Mouse (Mus musculus) kidney, postnatal 0 days (tissue): ENCODE measurements around the gene Neurl2. TPM values are rescaled to one million over a fixed set of nuclear protein-coding genes. Genes with fewer than 3 reads are reported as not detected.
"Not testable (repeated sequence)": the region's sequence is repeated elsewhere in the genome, so short reads cannot be mapped to it uniquely, and the experiment has no call there.

Experiments
- ATAC-seq: fragments of 200-750 bp; cut with Nextera tagmentation; replicated peaks from 2 replicates; pipeline ENCODE4 v1.8.0; 2017; ENCODE audit warnings: low read depth, moderate number of reproducible peaks, moderate TSS enrichment, moderate library complexity; ENCODE audit not compliant: low FRiP score
- DNase-seq: peaks from one replicate; pipeline ENCODE4 v3.0.0-alpha.2; 2016; ENCODE audit warnings: low spot score
- H3K27ac ChIP-seq: fragments of 300-500 bp; sonication (generic); 2 replicates; pipeline ENCODE4 v1.5.1; 2014; ENCODE audit warnings: mild to moderate bottlenecking
- H3K27me3 ChIP-seq: fragments of 300-500 bp; sonication (generic); 2 replicates; pipeline ENCODE4 v1.6.1; 2014; ENCODE audit warnings: low read length, mixed read lengths; ENCODE audit not compliant: insufficient read depth
- H3K36me3 ChIP-seq: fragments of 300-500 bp; sonication (generic); 2 replicates; pipeline ENCODE4 v1.6.1; 2014; ENCODE audit warnings: low read length, mixed read lengths; ENCODE audit not compliant: insufficient read depth
- H3K4me1 ChIP-seq: fragments of 300-500 bp; sonication (generic); replicated peaks from 2 replicates; pipeline ENCODE4 v1.6.1; 2014; ENCODE audit warnings: antibody characterized with exemption, low read length, mixed read lengths; ENCODE audit not compliant: insufficient read depth
- H3K4me2 ChIP-seq: fragments of 300-500 bp; sonication (generic); 2 replicates; pipeline ENCODE4 v1.6.1; 2014; ENCODE audit warnings: mild to moderate bottlenecking, low read length, moderate library complexity, mixed read lengths
- H3K4me3 ChIP-seq: fragments of 300-500 bp; sonication (generic); replicated peaks from 2 replicates; pipeline ENCODE4 v1.5.1; 2014; ENCODE audit warnings: low read depth, low read length
- H3K9ac ChIP-seq: fragments of 300-500 bp; sonication (generic); 2 replicates; pipeline ENCODE4 v1.6.1; 2014; ENCODE audit warnings: low read depth, low read length
- H3K9me3 ChIP-seq: fragments of 300-500 bp; sonication (generic); replicated peaks from 2 replicates; pipeline ENCODE4 v1.6.1; 2016; ENCODE audit warnings: low read length, inconsistent platforms, mixed read lengths
- CTCF ChIP-seq: IDR thresholded peaks from 2 replicates; pipeline ENCODE4 v1.5.1; 2016; ENCODE audit warnings: antibody characterized with exemption, low read depth, mild to moderate bottlenecking, moderate library complexity
- WGBS: fragments of 180-500 bp; shearing (Covaris S2); extraction: QIAGEN DNeasy Blood & Tissue Kit; methylation state at CpG from one replicate; pipeline ENCODE4 v1.1.7; 2014; 5-methylcytosine and 5-hydroxymethylcytosine counted together
- polyA plus RNA-seq: library from polyadenylated mRNA; unstranded; fragments of >200 nt; fragmentation: Nextera tagmentation; extraction: Ambion mirVana; gene quantifications from 2 replicates; pipeline ENCODE4 v1.2.1, GENCODE M21; 2015

Gene Neurl2
- polyA plus RNA-seq, 1 experiment from 2014 or later = 9.4 TPM

DNA sequence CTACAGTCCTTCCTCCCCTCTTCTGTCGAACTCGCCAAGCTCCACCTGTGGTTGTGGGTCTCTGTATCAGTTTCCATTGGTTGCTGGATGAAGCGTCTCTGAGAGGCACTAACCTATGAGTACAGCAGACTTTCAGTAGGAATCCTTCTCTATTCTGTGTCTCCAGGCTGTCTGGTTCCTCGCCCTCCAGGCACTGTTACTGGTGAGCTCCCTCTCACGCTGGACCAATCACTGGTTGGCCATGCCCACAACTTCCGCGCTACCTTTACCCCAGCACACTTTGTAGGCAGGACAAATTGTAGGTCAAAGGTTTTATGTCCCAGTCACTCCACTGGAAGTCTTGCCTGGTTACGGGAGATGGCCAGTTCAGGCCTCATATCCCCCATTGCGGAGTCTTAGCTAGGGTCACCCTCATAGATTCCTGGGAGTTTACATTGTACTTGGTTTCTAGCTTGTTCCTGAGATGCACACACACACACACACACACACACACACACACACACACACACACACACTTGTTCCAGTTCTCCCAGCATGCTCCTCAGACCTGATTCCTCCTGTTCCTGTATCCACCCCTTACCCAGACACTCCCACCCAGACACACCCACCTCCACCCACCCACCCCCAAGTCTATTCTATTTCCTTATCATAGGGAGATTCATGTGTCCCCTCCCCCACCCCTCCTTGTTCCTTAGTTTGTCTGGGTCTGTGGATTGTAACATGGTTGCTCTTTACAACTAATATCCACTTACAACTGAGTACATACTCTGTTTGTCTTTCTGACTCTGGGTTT, 26.6 kb upstream of the Neurl2 start:
- Histone ChIP-seq H3K9ac (no peak overlapping the region), H3K4me3 (no peak overlapping the region), H3K4me1 (peaks cover 17% of the 10 kb centered on the region; the same call in 1 of the 2 replicates), H3K27me3 (no peaks in the 10 kb centered on the region; the same call in 1 of the 2 replicates), H3K9me3 (no peaks in the 10 kb centered on the region), H3K4me2 (no peak overlapping the region; the same call in 1 of the 2 replicates), H3K36me3 (no peaks in the 10 kb centered on the region), H3K27ac (no peak overlapping the region)
- ATAC-seq = no peak
- no peak for TF ChIP-seq CTCF
- DNase-seq = no peak
- 44% methylated on average over 9 of the region's 9 CpGs for WGBS

DNA sequence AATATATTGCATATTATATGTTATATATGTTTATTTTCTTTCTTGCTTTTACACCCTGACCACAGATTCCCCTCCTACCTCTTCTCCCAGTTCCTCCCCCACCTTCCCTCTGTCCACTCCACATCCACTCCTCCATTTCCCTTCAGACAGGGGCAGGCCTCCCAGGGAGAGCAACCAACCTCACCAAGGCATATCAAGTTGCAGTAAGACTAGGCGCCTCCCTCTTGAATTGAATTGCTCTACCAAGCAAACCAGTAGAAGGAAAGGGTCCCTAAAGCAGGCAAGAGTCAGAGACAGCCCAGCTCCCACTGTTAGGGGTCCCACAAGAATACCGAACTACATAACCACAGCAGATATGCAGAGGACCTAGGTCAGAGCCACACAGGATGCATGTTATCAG, 25.9 kb upstream of the Neurl2 start:
- no peaks in the 10 kb centered on the region for H3K9me3 ChIP-seq
- no peaks in the 10 kb centered on the region for H3K36me3 ChIP-seq
- no peak overlapping the region for H3K4me2 ChIP-seq
- WGBS = 20% methylated on average over 2 of the region's 2 CpGs
- no peaks in the 10 kb centered on the region; the same call in 1 of the 2 replicates for H3K27me3 ChIP-seq
- no peak overlapping the region for H3K4me3 ChIP-seq
- H3K4me1 ChIP-seq = peaks cover 17% of the 10 kb centered on the region; the same call in 1 of the 2 replicates
- ATAC-seq (no peak), DNase-seq (peak; percentile 87)
- H3K27ac ChIP-seq = no peak overlapping the region
- no peak overlapping the region for H3K9ac ChIP-seq
- TF ChIP-seq CTCF = no peak

DNA sequence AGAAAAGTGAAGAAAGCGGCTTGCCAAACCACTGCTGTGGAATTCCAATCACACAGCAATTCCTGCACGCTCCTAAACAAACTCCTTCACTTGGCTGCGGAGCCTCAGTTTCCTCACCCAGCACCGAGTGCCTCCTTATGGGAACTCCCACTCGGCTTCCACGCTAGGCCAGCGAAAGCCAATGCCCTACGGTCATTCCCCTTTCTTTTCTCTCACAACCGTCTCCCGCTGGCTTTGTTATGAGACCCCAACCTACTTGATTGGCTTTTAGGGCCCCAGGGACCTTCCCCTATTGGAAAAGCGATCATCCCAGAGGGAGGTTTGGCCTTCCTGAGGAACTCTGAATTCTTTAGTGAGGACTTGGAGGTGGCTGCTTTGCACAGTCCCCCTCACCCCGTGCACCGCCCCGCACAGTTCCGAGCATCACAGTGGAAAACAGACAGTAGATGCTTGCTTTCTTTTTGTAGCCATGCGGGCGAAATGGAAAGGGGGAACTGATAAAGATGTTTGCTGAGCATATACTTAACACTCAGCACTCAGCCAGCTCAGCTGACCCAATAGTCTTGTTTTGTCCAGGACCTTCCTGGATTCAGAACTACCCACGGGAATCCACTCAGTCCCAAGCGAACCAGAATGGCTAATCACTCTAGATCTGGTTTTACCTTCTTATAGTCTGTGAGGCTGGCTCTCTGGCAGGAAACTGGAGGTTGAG, 24.7 kb upstream of the Neurl2 start:
- 13% methylated on average over 19 of the region's 19 CpGs for WGBS
- peak overlapping the region; percentile 39 for H3K4me3 ChIP-seq
- TF ChIP-seq CTCF = no peak
- H3K4me2 ChIP-seq = peak overlapping the region; percentile 95
- H3K36me3 ChIP-seq = no peaks in the 10 kb centered on the region
- no peaks in the 10 kb centered on the region for H3K9me3 ChIP-seq
- DNase-seq (no peak), ATAC-seq (no peak)
- no peaks in the 10 kb centered on the region; the same call in 1 of the 2 replicates for H3K27me3 ChIP-seq
- peak overlapping the region; percentile 62; the same call in 1 of the 2 replicates for H3K9ac ChIP-seq
- H3K27ac ChIP-seq = 0 out of 2 replicates have a peak overlapping the region, but pooled peaks have one; percentile 15
- H3K4me1 ChIP-seq = peaks cover 17% of the 10 kb centered on the region; the same call in 1 of the 2 replicates

DNA sequence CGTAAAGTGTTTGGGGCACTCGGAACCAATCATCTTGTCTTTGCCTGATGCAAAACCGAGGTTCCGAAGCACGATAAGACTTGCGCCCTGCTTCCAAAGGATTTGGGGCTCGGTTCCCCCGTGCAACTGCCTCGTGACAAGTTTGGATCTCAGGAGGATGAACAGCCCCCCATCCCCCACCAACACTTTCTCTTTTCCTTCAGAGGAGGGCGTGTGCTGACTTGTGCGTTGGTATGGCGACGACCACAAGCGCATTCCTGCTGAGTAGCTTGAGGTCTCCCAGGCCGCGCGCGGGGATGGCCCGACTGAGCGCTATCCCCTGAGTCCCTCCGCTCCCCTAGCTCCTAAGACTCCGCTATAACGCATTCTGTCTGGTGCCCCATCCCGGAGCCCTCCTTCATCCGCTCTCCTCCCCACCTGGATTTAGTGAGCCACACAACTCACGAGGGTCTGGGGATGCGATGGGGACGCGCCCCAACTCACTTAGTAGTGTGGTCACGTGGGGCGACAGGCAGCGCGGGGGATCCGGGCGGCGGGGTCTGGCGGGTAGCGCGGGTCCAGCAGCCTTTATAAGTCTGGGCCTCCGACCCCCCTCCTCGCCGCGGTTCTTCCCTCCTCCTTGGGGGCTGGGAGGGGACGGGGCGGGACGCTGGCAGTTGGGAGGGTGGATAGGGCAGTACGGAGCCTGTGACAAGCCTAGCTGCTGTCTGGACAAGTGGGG, 24.0 kb upstream of the Neurl2 start, which contains the start of gene Pltp:
TSS of gene Pltp (minus strand) at position 611 of the 721 bp plus-strand sequence.
- WGBS = under 1% methylated on average over 47 of the region's 47 CpGs
- H3K4me1 ChIP-seq = peaks cover 17% of the 10 kb centered on the region; the same call in 1 of the 2 replicates
- DNase-seq (peak; percentile 84), ATAC-seq (peak; percentile 40)
- no peaks in the 10 kb centered on the region; the same call in 1 of the 2 replicates for H3K27me3 ChIP-seq
- H3K4me2 ChIP-seq = peak within 1 kb of the TSS; percentile 95
- H3K36me3 ChIP-seq = no peaks in the 10 kb centered on the region
- H3K27ac ChIP-seq = 0 out of 2 replicates have a peak within 1 kb of the TSS, but pooled peaks have one; percentile 47
- peak within 1 kb of the TSS; percentile 62; the same call in 1 of the 2 replicates for H3K9ac ChIP-seq
- no peak for TF ChIP-seq CTCF
- H3K4me3 ChIP-seq = peak within 1 kb of the TSS; percentile 39
- H3K9me3 ChIP-seq = no peaks in the 10 kb centered on the region

DNA sequence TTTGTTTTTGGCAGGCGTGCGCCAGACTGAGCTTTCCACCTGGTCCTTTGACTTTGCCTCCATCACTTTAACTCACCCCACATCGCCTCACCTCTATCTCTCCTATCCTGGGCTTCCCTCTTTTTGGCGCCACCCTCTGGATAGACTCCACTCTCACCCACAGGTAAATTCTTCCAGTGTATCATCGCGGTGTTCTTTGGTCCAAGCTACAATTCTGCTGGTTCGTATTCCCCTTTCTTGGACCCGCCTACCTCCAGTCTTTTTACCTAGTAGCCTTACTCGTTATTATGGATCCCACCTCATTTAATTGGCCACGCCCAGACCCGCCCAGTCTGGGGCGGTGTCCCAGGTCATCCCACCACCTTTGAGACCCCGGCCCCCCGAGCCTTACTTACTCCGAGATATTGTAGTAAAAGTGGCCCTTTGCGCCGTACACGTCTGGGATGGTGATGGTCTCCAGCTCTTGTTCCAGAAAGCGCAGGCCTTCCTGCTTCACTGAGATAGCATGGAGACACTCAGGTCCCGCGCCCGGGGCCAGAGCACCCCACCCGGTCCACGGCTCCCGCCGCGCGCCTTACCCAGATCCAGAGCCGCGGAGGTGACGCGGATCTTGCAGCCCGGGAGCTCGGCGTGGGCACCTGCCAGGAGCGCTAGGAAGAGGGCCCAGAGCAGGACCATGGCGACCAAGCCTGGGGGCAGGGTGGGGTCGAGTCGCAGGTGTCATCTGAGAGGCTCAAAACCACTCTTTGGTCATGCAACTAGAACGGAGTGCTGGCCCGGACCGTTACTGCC, 23.2 kb upstream of the Neurl2 start:
- Histone ChIP-seq H3K27ac (no peak overlapping the region), H3K27me3 (no peaks in the 10 kb centered on the region; the same call in 1 of the 2 replicates), H3K4me2 (peak overlapping the region; percentile 95), H3K36me3 (no peaks in the 10 kb centered on the region), H3K9ac (peak overlapping the region; percentile 62; the same call in 1 of the 2 replicates), H3K4me3 (peak overlapping the region; percentile 39), H3K4me1 (peaks cover 12% of the 10 kb centered on the region; the same call in 1 of the 2 replicates), H3K9me3 (no peaks in the 10 kb centered on the region)
- 2% methylated on average over 42 of the region's 42 CpGs for WGBS
- peak; percentile 17; the same call in 1 of the 2 replicates for ATAC-seq
- peak; percentile 33; the same call in 1 of the 2 replicates for TF ChIP-seq CTCF
- DNase-seq = no peak

DNA sequence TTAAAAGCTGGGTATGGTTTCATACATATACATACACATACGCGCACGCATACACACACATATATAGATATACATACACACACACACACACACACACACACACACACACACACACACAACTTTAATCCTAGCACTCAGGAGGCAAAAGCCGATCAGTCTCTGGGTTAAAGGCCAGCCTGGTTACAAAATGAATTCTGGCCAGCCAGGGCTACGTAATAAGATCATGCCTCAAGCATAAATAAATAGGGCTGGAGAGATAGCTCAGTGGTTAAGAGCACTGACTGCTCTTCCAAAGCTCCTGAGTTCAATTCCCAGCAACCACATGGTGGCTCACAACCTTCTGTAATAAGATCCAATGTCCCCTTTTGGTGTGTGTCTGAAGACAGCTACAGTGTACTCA, 22.3 kb upstream of the Neurl2 start:
- H3K27ac ChIP-seq, H3K9ac ChIP-seq, H3K9me3 ChIP-seq, H3K27me3 ChIP-seq, H3K4me2 ChIP-seq, H3K36me3 ChIP-seq, ATAC-seq, H3K4me3 ChIP-seq, DNase-seq: not testable (repeated sequence)
- peaks cover 12% of the 10 kb centered on the region; the same call in 1 of the 2 replicates for H3K4me1 ChIP-seq
- 81% methylated on average over 5 of the region's 5 CpGs for WGBS
